8 mouse cellular contexts compared by ENCODE assay signal in genomic region chr10:19167641-19168271, GRCm38 (mm10).
DNase-seq lines count a peak whose midpoint lies in the region; ATAC-seq and TF ChIP-seq lines count a peak whose summit lies in the region.

No protein-coding gene starts in this region.

- H3K9ac ChIP-seq in kidney, postnatal 0 days (ENCODE audit: low read depth, low read length) = no peak overlapping the region
- H3K9ac ChIP-seq in forebrain, embryonic 14.5 days (ENCODE audit: low read length) = no peak overlapping the region
- H3K9ac ChIP-seq in limb, embryonic 12.5 days (replicated peaks) = no peak overlapping the region
- no peak overlapping the region for H3K9ac ChIP-seq in midbrain, embryonic 13.5 days (replicated peaks)

- peaks cover 20% of the 10 kb centered on the region for H3K4me1 ChIP-seq in kidney, postnatal 0 days (replicated peaks; ENCODE audit: insufficient read depth, low read length)
- H3K4me1 ChIP-seq in forebrain, embryonic 14.5 days (ENCODE audit: control insufficient read depth, insufficient read depth, low read length) = no peaks in the 10 kb centered on the region
- peaks cover 10% of the 10 kb centered on the region for H3K4me1 ChIP-seq in limb, embryonic 12.5 days (replicated peaks)
- 0 out of 2 replicates have a peak, but pooled peaks cover 5% of the 10 kb centered on the region for H3K4me1 ChIP-seq in midbrain, embryonic 13.5 days (replicated peaks)

- H3K27me3 ChIP-seq in kidney, postnatal 0 days (ENCODE audit: insufficient read depth, low read length) = no peaks in the 10 kb centered on the region
- no peaks in the 10 kb centered on the region for H3K27me3 ChIP-seq in forebrain, embryonic 14.5 days (replicated peaks; ENCODE audit: control insufficient read depth, insufficient read depth, low read length)
- no peaks in the 10 kb centered on the region for H3K27me3 ChIP-seq in limb, embryonic 12.5 days
- no peaks in the 10 kb centered on the region for H3K27me3 ChIP-seq in midbrain, embryonic 13.5 days

- DNase-seq in kidney, postnatal 0 days (ENCODE audit: low spot score) = peak; percentile 63
- DNase-seq in kidney, adult 18-20 months = no peak
- DNase-seq in forebrain, embryonic 14.5 days (ENCODE audit: low spot score) = peak; percentile 6
- DNase-seq in frontal cortex, postnatal 25 days (ENCODE audit: low spot score in 2 of 2) = no peak
- no peak for DNase-seq in layer of hippocampus, adult 2 months (ENCODE audit: low spot score in 2 of 2)
- no peak for DNase-seq in left cerebral cortex, adult 11 months (ENCODE audit: low spot score)

- 45% methylated on average over 8 of the region's 8 CpGs for WGBS in kidney, postnatal 0 days
- WGBS in forebrain, embryonic 14.5 days = 44% methylated on average over 8 of the region's 8 CpGs
- WGBS in limb, embryonic 12.5 days = 48% methylated on average over 8 of the region's 8 CpGs
- 18% methylated on average over 8 of the region's 8 CpGs for WGBS in midbrain, embryonic 13.5 days

- no peaks in the 10 kb centered on the region for H3K9me3 ChIP-seq in kidney, postnatal 0 days (replicated peaks; ENCODE audit: low read length)
- H3K9me3 ChIP-seq in forebrain, embryonic 14.5 days (replicated peaks; ENCODE audit: control insufficient read depth, low read length) = no peaks in the 10 kb centered on the region
- H3K9me3 ChIP-seq in limb, embryonic 12.5 days = no peaks in the 10 kb centered on the region
- no peaks in the 10 kb centered on the region for H3K9me3 ChIP-seq in midbrain, embryonic 13.5 days

- no peak overlapping the region for H3K4me2 ChIP-seq in kidney, postnatal 0 days (ENCODE audit: low read length)
- H3K4me2 ChIP-seq in forebrain, embryonic 14.5 days (ENCODE audit: low read length) = 0 out of 2 replicates have a peak overlapping the region, but pooled peaks have one; percentile 3
- H3K4me2 ChIP-seq in limb, embryonic 12.5 days = peak overlapping the region; percentile 1; the same call in 1 of the 2 replicates
- H3K4me2 ChIP-seq in midbrain, embryonic 13.5 days (replicated peaks) = no peak overlapping the region

- H3K4me3 ChIP-seq in kidney, postnatal 0 days (replicated peaks; ENCODE audit: low read depth, low read length) = no peak overlapping the region
- H3K4me3 ChIP-seq in forebrain, embryonic 14.5 days (ENCODE audit: low read depth, low read length) = no peak overlapping the region
- no peak overlapping the region for H3K4me3 ChIP-seq in limb, embryonic 12.5 days (replicated peaks)
- H3K4me3 ChIP-seq in midbrain, embryonic 13.5 days (replicated peaks) = no peak overlapping the region
- no peak overlapping the region for H3K4me3 ChIP-seq in layer of hippocampus, adult 2 months

- ATAC-seq in kidney, postnatal 0 days (replicated peaks; ENCODE audit: low FRiP score, low read depth) = no peak; the same call in 1 of the 2 replicates
- peak; percentile 52 for ATAC-seq in forebrain, embryonic 14.5 days
- ATAC-seq in limb, embryonic 12.5 days (ENCODE audit: insufficient number of reproducible peaks, insufficient read depth, low FRiP score, low TSS enrichment, low read depth) = peak; percentile 42; the same call in 1 of the 2 replicates
- peak; percentile 72 for ATAC-seq in midbrain, embryonic 13.5 days

- TF ChIP-seq CTCF in kidney, postnatal 0 days (IDR thresholded peaks at IDR 0.05; ENCODE audit: low read depth) = no peak
- no peak for TF ChIP-seq CTCF in layer of hippocampus, adult 2 months (conservative IDR thresholded peaks at IDR 0.05)

- H3K27ac ChIP-seq in kidney, postnatal 0 days = no peak overlapping the region
- no peak overlapping the region for H3K27ac ChIP-seq in forebrain, embryonic 14.5 days (ENCODE audit: low read depth, low read length)
- no peak overlapping the region; the same call in 1 of the 2 replicates for H3K27ac ChIP-seq in limb, embryonic 12.5 days
- H3K27ac ChIP-seq in midbrain, embryonic 13.5 days = no peak overlapping the region
- no peak overlapping the region for H3K27ac ChIP-seq in layer of hippocampus, adult 2 months

- H3K36me3 ChIP-seq in kidney, postnatal 0 days (ENCODE audit: insufficient read depth, low read length) = no peaks in the 10 kb centered on the region
- H3K36me3 ChIP-seq in forebrain, embryonic 14.5 days (ENCODE audit: control insufficient read depth, insufficient read depth, low read length) = no peaks in the 10 kb centered on the region
- no peaks in the 10 kb centered on the region for H3K36me3 ChIP-seq in limb, embryonic 12.5 days
- no peaks in the 10 kb centered on the region for H3K36me3 ChIP-seq in midbrain, embryonic 13.5 days

Comparison
In these comparisons a context has a peak if more than half of its experiments do, and no peak if none do; other contexts are left out.
1. DNase-seq: peak in kidney, postnatal 0 days (single experiment) and forebrain, embryonic 14.5 days (single experiment); none in kidney, adult 18-20 months (single experiment), frontal cortex, postnatal 25 days (0 of 2), layer of hippocampus, adult 2 months (0 of 2) and left cerebral cortex, adult 11 months (single experiment).
2. H3K4me2 ChIP-seq: peak in forebrain, embryonic 14.5 days (single experiment) and limb, embryonic 12.5 days (single experiment); none in kidney, postnatal 0 days (single experiment) and midbrain, embryonic 13.5 days (single experiment).